Mouse (Mus musculus): ENCODE measurements around the gene Gm10945.
A peak's percentile ranks its signal among the peaks of the same experiment; 100 is the strongest.

The Gm10945 gene

DNA sequence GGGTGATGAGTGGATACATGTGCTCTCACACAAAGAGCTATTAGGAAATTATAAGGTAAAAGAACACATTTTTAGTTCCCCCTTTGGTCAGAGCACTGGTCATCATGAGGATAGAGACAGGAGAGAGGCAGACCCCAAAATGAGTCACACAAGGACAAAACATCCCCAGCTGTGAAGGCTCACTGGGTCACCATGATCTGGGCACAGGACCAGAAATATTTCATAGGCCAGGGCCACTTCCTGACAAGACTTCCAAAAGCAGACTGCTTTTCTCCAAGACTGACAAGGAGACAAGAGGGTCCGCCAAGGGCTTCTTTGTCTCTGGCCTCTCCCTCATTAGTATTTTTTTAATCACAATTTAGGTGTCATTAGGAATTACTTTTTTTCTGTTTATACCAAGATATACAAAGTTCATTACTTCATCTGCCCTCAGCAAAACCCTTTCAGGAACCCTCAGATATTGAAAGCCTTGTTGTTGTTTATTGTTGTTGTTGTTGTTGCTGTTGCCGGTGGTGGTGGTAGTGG is at the start of gene Gm10945:
TSS of gene Gm10945 (minus strand) at position 475 of the 525 bp plus-strand sequence.
- DNase-seq, result peak; percentile 46 to 76

GRCm38 (mm10) chr10:6790226-6790625 is 28.7 kb upstream of the Gm10945 start:
- no peak for DNase-seq

- DNase-seq, result peak; percentile 29 to 38
These were observed 27.1 kb upstream of the Gm10945 start for GRCm38 (mm10) chr10:6788517-6789237.

- DNase-seq, result no peak
These were observed 3.4 kb downstream of the Gm10945 start, which contains the start of gene Oprm1 for GRCm38 (mm10) chr10:6758206-6758605. TSS of gene Oprm1 (plus strand) at chr10:6758506.

- no peak for DNase-seq
These were observed 8.2 kb downstream of the Gm10945 start for GRCm38 (mm10) chr10:6753375-6753774.

GRCm38 (mm10) chr10:6728469-6728868 is 33.1 kb downstream of the Gm10945 start:
- DNase-seq, result no peak

- DNase-seq, result no peak
These were observed 37.8 kb downstream of the Gm10945 start for GRCm38 (mm10) chr10:6723765-6724164.

GRCm38 (mm10) chr10:6717181-6717948 is 44.2 kb downstream of the Gm10945 start:
- no peak for DNase-seq

- DNase-seq, result no peak
These were observed 56.2 kb downstream of the Gm10945 start for GRCm38 (mm10) chr10:6705226-6705885.

GRCm38 (mm10) chr10:6694218-6694850 is 67.2 kb downstream of the Gm10945 start:
- peak in 1 of 2 experiments; percentile 31 for DNase-seq

All from lung, postnatal 4 days (tissue).